Mouse (Mus musculus): ENCODE measurements around the gene Serpinf2. TPM values are rescaled to one million over a fixed set of nuclear protein-coding genes. Genes with fewer than 3 reads are reported as not detected.
A peak's percentile ranks its signal among the peaks of the same experiment; 100 is the strongest.
"Not testable (repeated sequence)": the region's sequence is repeated elsewhere in the genome, so short reads cannot be mapped to it uniquely, and the experiment has no call there.

Gene Serpinf2
- polyA plus RNA-seq, 1 experiment from 2014 or later = 0.08 TPM

- Histone ChIP-seq H3K4me1 (no peaks in the 10 kb centered on the region), H3K9ac (no peak overlapping the region), H3K27me3 (no peaks in the 10 kb centered on the region), H3K4me2 (replicated peaks) (no peak overlapping the region), H3K27ac (no peak overlapping the region), H3K4me3 (no peak overlapping the region), H3K36me3 (peaks cover 24% of the 10 kb centered on the region), H3K9me3 (no peaks in the 10 kb centered on the region)
- ATAC-seq (ENCODE audit: insufficient number of reproducible peaks, insufficient read depth, low FRiP score, low TSS enrichment) = no peak
- WGBS = 80% methylated on average over 6 of the region's 6 CpGs
Measured at GRCm38 (mm10) chr11:75404801-75405200, 34.6 kb downstream of the Serpinf2 start.

- Histone ChIP-seq H3K4me2 (replicated peaks) (no peak overlapping the region), H3K36me3 (peaks cover 21% of the 10 kb centered on the region), H3K27me3 (no peaks in the 10 kb centered on the region), H3K4me1 (no peaks in the 10 kb centered on the region), H3K27ac (no peak overlapping the region), H3K9me3 (no peaks in the 10 kb centered on the region), H3K9ac (no peak overlapping the region), H3K4me3 (no peak overlapping the region)
- no peak for ATAC-seq (ENCODE audit: insufficient number of reproducible peaks, insufficient read depth, low FRiP score, low TSS enrichment)
- 72% methylated on average over 6 of the region's 6 CpGs for WGBS
Measured at GRCm38 (mm10) chr11:75403301-75404052, 35.9 kb downstream of the Serpinf2 start.

GRCm38 (mm10) chr11:75402271-75402690 lies 37.1 kb downstream of the Serpinf2 start:
- Histone ChIP-seq H3K9ac (no peak overlapping the region), H3K9me3 (no peaks in the 10 kb centered on the region), H3K4me1 (no peaks in the 10 kb centered on the region), H3K4me2 (replicated peaks) (no peak overlapping the region), H3K4me3 (no peak overlapping the region), H3K36me3 (peaks cover 16% of the 10 kb centered on the region), H3K27ac (no peak overlapping the region), H3K27me3 (no peaks in the 10 kb centered on the region)
- ATAC-seq (ENCODE audit: insufficient number of reproducible peaks, insufficient read depth, low FRiP score, low TSS enrichment) = no peak
- 64% methylated on average over 5 of the region's 5 CpGs for WGBS

GRCm38 (mm10) chr11:75400099-75400498 lies 39.3 kb downstream of the Serpinf2 start:
- no peaks in the 10 kb centered on the region for H3K27me3 ChIP-seq
- H3K4me1 ChIP-seq = no peaks in the 10 kb centered on the region
- H3K4me3 ChIP-seq = no peak overlapping the region
- peaks cover 10% of the 10 kb centered on the region for H3K36me3 ChIP-seq
- no peak overlapping the region for H3K9ac ChIP-seq
- no peaks in the 10 kb centered on the region for H3K9me3 ChIP-seq
- no peak overlapping the region for H3K4me2 ChIP-seq (replicated peaks)
- 63% methylated on average over 9 of the region's 9 CpGs for WGBS
- no peak for ATAC-seq (ENCODE audit: insufficient number of reproducible peaks, insufficient read depth, low FRiP score, low TSS enrichment)
- H3K27ac ChIP-seq = no peak overlapping the region

DNA sequence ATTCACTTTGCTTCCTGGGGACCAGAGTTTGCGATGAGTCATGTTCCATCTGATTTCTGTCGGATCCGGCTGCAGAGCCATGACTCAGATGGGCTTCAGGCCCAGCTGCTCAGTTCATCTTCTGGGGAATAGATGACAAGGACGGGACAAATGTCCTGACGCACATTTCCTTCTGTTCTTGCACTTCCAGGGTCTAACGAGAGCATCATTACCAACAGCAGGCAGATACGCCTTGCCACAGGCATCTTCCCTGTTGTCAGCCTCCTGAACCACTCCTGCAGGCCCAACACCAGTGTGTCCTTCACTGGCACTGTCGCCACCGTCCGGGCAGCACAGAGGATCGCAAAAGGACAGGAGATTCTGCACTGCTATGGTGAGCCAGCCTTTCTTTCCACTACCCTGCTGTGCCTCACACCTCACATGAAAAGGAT lies 40.0 kb downstream of the Serpinf2 start:
- no peak overlapping the region for H3K27ac ChIP-seq
- no peaks in the 10 kb centered on the region for H3K9me3 ChIP-seq
- ATAC-seq (ENCODE audit: insufficient number of reproducible peaks, insufficient read depth, low FRiP score, low TSS enrichment) = no peak
- peaks cover 10% of the 10 kb centered on the region for H3K36me3 ChIP-seq
- H3K27me3 ChIP-seq = no peaks in the 10 kb centered on the region
- H3K4me3 ChIP-seq = no peak overlapping the region
- no peaks in the 10 kb centered on the region for H3K4me1 ChIP-seq
- 86% methylated on average over 11 of the region's 11 CpGs for WGBS
- no peak overlapping the region for H3K9ac ChIP-seq
- H3K4me2 ChIP-seq (replicated peaks) = no peak overlapping the region

DNA sequence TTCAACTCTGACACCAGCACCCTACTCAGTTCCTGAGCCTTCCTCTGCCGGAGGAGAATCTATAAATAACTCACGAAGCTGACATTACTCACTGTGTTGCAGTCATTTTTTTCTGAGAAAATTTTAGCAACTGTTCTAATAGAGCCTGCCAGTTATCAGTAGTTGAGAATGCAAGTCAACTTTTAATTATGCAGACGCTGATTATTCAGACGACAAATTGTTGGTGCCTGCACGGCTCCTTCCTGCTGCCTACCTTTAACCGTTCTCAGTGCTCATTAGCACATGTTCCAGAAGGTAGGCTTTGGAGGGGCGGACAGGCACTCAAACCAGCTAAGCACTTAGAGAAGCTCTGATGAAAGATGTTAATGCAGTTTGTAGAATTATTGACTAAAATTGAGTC lies 41.9 kb downstream of the Serpinf2 start:
- Histone ChIP-seq H3K27ac (no peak overlapping the region), H3K4me2 (replicated peaks) (no peak overlapping the region), H3K9me3 (no peaks in the 10 kb centered on the region), H3K4me3 (no peak overlapping the region), H3K27me3 (no peaks in the 10 kb centered on the region), H3K36me3 (peaks cover 10% of the 10 kb centered on the region), H3K9ac (no peak overlapping the region), H3K4me1 (no peaks in the 10 kb centered on the region)
- no peak for ATAC-seq (ENCODE audit: insufficient number of reproducible peaks, insufficient read depth, low FRiP score, low TSS enrichment)
- WGBS = 78% methylated on average over 7 of the region's 7 CpGs

- Histone ChIP-seq H3K9me3 (no peaks in the 10 kb centered on the region), H3K36me3 (peaks cover 5% of the 10 kb centered on the region), H3K4me1 (no peaks in the 10 kb centered on the region), H3K27ac (no peak overlapping the region), H3K4me3 (no peak overlapping the region), H3K4me2 (replicated peaks) (no peak overlapping the region), H3K9ac (no peak overlapping the region), H3K27me3 (no peaks in the 10 kb centered on the region)
- ATAC-seq (ENCODE audit: insufficient number of reproducible peaks, insufficient read depth, low FRiP score, low TSS enrichment) = no peak
- WGBS = 70% methylated on average over 1 of the region's 1 CpGs
Measured at GRCm38 (mm10) chr11:75395611-75396010, 43.8 kb downstream of the Serpinf2 start.

- not testable (repeated sequence) for H3K4me1 ChIP-seq; H3K9ac ChIP-seq; H3K4me3 ChIP-seq; H3K9me3 ChIP-seq; H3K27ac ChIP-seq; ATAC-seq (ENCODE audit: insufficient number of reproducible peaks, insufficient read depth, low FRiP score, low TSS enrichment); H3K27me3 ChIP-seq; H3K4me2 ChIP-seq (replicated peaks); H3K36me3 ChIP-seq
- WGBS = 66% methylated on average over 3 of the region's 3 CpGs
Measured at GRCm38 (mm10) chr11:75383529-75383928, 55.9 kb downstream of the Serpinf2 start.

MicroRNA genes within 50 kb of the gene (microRNA counts, 519-probe panel; counts per million panel counts)
- microRNA mmu-miR-22 = 5,217 counts per million, percentile 88 among the panel's probes with 10 or more counts

Small RNA genes lying within 50 kb of the gene (microRNA-seq; reads per million reads assigned to microRNA genes)
- gene Mir22 = 3,011 reads per million, percentile 85 among the genes with 10 or more reads in this experiment

Other genes starting within 250 kb of the Serpinf2 start
- 22.6 and 23.3 TPM in 2 replicates for gene Dph1, start 248.3 kb downstream of the Serpinf2 start, polyA plus RNA-seq (2016; fragmentation: Nextera tagmentation; extraction: Ambion mirVana)
- gene Rtn4rl1, start 245.8 kb downstream of the Serpinf2 start, polyA plus RNA-seq (2016; fragmentation: Nextera tagmentation; extraction: Ambion mirVana) = 5.1 and 5.7 TPM in 2 replicates
- 138 and 143 TPM in 2 replicates for gene Rpa1, start 91.3 kb downstream of the Serpinf2 start, polyA plus RNA-seq (2016; fragmentation: Nextera tagmentation; extraction: Ambion mirVana)
- gene Smyd4, start 91.2 kb downstream of the Serpinf2 start, polyA plus RNA-seq (2016; fragmentation: Nextera tagmentation; extraction: Ambion mirVana) = 18.5 and 21.4 TPM in 2 replicates
- 224 and 237 TPM in 2 replicates for gene Serpinf1, start 16.9 kb downstream of the Serpinf2 start, polyA plus RNA-seq (2016; fragmentation: Nextera tagmentation; extraction: Ambion mirVana)
- gene Wdr81, start 15.1 kb upstream of the Serpinf2 start, polyA plus RNA-seq (2016; fragmentation: Nextera tagmentation; extraction: Ambion mirVana) = 7.0 and 7.1 TPM in 2 replicates
- gene Tlcd2, start 22.1 kb upstream of the Serpinf2 start, polyA plus RNA-seq (2016; fragmentation: Nextera tagmentation; extraction: Ambion mirVana) = 26.6 and 28.7 TPM in 2 replicates
- gene Prpf8, start 47.2 kb upstream of the Serpinf2 start, polyA plus RNA-seq (2016; fragmentation: Nextera tagmentation; extraction: Ambion mirVana) = 74.2 and 76.5 TPM in 2 replicates
- 0.31 and 0.75 TPM in 2 replicates for gene Rilp, start 70.5 kb upstream of the Serpinf2 start, polyA plus RNA-seq (2016; fragmentation: Nextera tagmentation; extraction: Ambion mirVana)
- 6.5 and 7.0 TPM in 2 replicates for gene Scarf1, start 73.9 kb upstream of the Serpinf2 start, polyA plus RNA-seq (2016; fragmentation: Nextera tagmentation; extraction: Ambion mirVana)
- 6.3 and 7.4 TPM in 2 replicates for gene Slc43a2, start 92.1 kb upstream of the Serpinf2 start, polyA plus RNA-seq (2016; fragmentation: Nextera tagmentation; extraction: Ambion mirVana)
- gene Pitpna, start 148.5 kb upstream of the Serpinf2 start, polyA plus RNA-seq (2016; fragmentation: Nextera tagmentation; extraction: Ambion mirVana) = 96.0 TPM in 2 replicates
- 19.8 and 20.8 TPM in 2 replicates for gene Inpp5k, start 191.4 kb upstream of the Serpinf2 start, polyA plus RNA-seq (2016; fragmentation: Nextera tagmentation; extraction: Ambion mirVana)
- gene Myo1c, start 210.9 kb upstream of the Serpinf2 start, polyA plus RNA-seq (2016; fragmentation: Nextera tagmentation; extraction: Ambion mirVana) = 28.0 and 31.0 TPM in 2 replicates
- gene Crk, start 239.7 kb upstream of the Serpinf2 start, polyA plus RNA-seq (2016; fragmentation: Nextera tagmentation; extraction: Ambion mirVana) = 135 and 142 TPM in 2 replicates